Mouse (Mus musculus) ES-Bruce4 (cell line): ENCODE measurements around the gene Ubiad1. TPM values are rescaled to one million over a fixed set of nuclear protein-coding genes. Genes with fewer than 3 reads are reported as not detected.

Experiments used
- H3K27ac ChIP-seq: 2 replicates; pipeline ENCODE4 v1.5.1; 2012; ENCODE audit warnings: low read length, inconsistent platforms; ENCODE audit not compliant: insufficient read depth
- H3K27me3 ChIP-seq: 2 replicates; pipeline ENCODE4 v1.6.1; 2012; ENCODE audit warnings: mild to moderate bottlenecking, low read length, inconsistent platforms; ENCODE audit not compliant: control insufficient read depth, poor library complexity, insufficient read depth, severe bottlenecking
- H3K36me3 ChIP-seq: 2 replicates; pipeline ENCODE4 v1.6.1; 2012; ENCODE audit warnings: inconsistent platforms, mild to moderate bottlenecking, low read length, moderate library complexity; ENCODE audit not compliant: control insufficient read depth, poor library complexity, insufficient read depth, severe bottlenecking
- H3K4me1 ChIP-seq: one replicate; pipeline ENCODE4 v1.8.1; 2011; ENCODE audit warnings: low read length; ENCODE audit not compliant: control insufficient read depth, insufficient read depth
- H3K4me3 ChIP-seq: 2 replicates; pipeline ENCODE4 v1.5.1; 2011; ENCODE audit warnings: low read depth, mild to moderate bottlenecking, low read length
- H3K9ac ChIP-seq: 2 replicates; pipeline ENCODE4 v1.6.1; 2012; ENCODE audit warnings: low read depth, mild to moderate bottlenecking, inconsistent platforms; ENCODE audit not compliant: poor library complexity, severe bottlenecking
- H3K9me3 ChIP-seq: replicated peaks from 2 replicates; pipeline ENCODE4 v1.6.1; 2012; ENCODE audit warnings: mild to moderate bottlenecking, low read length, inconsistent platforms; ENCODE audit not compliant: control insufficient read depth, poor library complexity, insufficient read depth, severe bottlenecking
- CTCF ChIP-seq: IDR thresholded peaks from one replicate; pipeline ENCODE4 v1.8.1; 2011; ENCODE audit warnings: low read depth, low read length
- EP300 ChIP-seq: IDR thresholded peaks from 2 replicates; pipeline ENCODE4 v1.6.1; 2011; ENCODE audit warnings: low read depth, low read length; ENCODE audit not compliant: insufficient read depth
- POLR2A ChIP-seq: IDR thresholded peaks from one replicate; pipeline ENCODE4 v1.8.1; 2011; ENCODE audit warnings: low read length; ENCODE audit not compliant: insufficient read depth
- polyA plus RNA-seq: library from polyadenylated mRNA; stranded (reverse); fragments of >200 nt; gene quantifications from 2 replicates; pipeline ENCODE4 v1.2.4, GENCODE M21; 2011; ENCODE audit warnings: low read depth; ENCODE audit not compliant: missing spikeins, insufficient read depth, insufficient read length

Gene Ubiad1
- polyA plus RNA-seq, 1 experiment = 10.3 TPM

DNA sequence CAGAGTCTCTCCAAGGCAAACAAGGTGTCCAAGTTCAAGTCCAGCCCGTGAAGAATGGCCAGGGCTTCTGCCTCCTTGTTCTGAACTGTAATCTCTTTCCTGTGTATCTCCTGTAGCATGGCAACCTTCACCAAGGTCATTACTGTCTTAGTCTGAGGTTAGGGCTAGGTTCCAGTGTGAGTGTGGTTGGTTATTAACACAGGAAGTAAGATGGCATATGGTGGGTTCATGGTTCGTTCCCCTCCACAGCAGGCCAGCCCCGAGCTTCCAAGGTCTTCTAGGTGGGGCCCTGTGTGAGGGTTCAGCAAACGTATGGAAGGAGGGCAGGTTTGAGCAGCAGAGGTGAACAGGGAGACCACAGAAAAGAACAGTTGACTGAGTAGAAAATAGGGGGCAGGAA is 12.1 kb downstream of the Ubiad1 start:
- no peaks in the 10 kb centered on the region for H3K27me3 ChIP-seq
- H3K9ac ChIP-seq = no peak overlapping the region
- H3K4me3 ChIP-seq = no peak overlapping the region
- H3K36me3 ChIP-seq = no peaks in the 10 kb centered on the region
- TF ChIP-seq EP300 (no peak), POLR2A (no peak), CTCF (no peak)
- H3K4me1 ChIP-seq = no peaks in the 10 kb centered on the region
- H3K9me3 ChIP-seq = no peaks in the 10 kb centered on the region
- no peak overlapping the region for H3K27ac ChIP-seq

DNA sequence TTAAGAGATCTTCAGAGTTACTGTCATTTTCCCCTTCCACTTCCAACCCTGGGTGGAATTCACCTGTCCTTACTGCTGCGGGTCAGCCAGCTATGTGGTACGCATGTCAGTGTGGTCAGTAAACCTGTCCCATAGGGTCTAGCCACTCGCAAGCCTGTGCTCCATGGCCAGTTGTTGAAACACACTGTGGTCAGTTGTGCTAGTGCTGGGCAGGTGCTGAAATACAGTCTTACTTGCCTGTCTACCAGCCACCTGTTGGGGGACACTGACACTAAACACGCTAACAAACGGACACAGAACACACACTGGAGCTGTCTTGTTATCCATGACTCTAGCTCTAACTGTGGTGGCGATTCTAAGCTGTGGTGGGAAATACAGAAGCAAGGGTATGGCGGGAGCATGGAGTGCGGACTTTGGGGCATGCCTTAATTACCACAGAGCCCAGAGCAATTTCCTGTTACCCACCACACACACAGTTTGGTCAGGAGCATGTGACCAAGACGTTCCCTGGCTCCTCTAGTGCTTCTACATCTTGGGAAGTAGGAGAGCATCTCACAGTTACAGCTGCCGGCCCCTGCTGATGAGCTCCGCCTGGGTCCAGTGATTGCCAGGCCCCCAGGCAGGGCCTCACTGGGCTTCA is 13.6 kb downstream of the Ubiad1 start:
- no peaks in the 10 kb centered on the region for H3K4me1 ChIP-seq
- no peaks in the 10 kb centered on the region for H3K36me3 ChIP-seq
- no peaks in the 10 kb centered on the region for H3K9me3 ChIP-seq
- no peak overlapping the region for H3K4me3 ChIP-seq
- no peak overlapping the region for H3K9ac ChIP-seq
- TF ChIP-seq POLR2A = no peak
- no peak for TF ChIP-seq EP300
- TF ChIP-seq CTCF = no peak
- no peaks in the 10 kb centered on the region for H3K27me3 ChIP-seq
- no peak overlapping the region for H3K27ac ChIP-seq

DNA sequence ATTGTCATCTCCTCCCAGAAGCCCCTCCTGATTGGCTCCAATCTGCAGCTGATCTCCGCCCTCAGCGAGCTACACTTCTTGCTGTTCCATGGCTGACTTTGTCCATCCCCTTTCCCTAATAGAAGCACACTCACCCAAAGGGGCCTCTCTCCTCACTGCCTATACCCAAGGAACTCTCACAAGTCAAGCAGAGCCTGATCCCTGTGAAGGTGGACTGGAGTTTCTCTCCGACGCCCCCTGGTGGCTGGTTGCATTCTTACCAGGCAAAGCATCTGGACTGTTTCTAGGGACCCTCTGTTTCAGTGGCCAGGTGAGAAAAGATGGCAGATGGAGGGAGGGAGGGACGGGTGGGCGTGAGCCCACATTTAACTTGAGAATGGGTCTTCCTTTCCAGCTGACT is 14.9 kb downstream of the Ubiad1 start:
- H3K27ac ChIP-seq = no peak overlapping the region

DNA sequence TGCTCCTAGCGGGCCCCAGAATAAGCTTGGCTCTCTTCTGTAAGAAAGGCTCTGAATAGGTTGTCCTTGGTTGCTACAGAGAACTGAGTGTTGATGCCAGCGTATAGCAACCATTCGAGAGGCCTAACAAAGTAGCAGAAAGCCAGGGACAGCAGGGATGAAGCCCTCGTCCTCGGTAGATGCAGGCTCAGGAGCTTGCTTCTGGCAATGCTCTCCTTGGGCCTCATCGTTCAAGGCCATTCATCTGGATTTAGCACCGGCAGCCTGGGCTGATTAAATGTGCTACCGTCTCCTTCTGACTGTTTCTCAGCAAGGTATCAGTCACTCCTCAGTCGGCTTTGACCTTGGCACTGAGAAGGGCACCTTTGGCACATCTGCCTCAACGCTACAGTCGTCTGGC is 15.4 kb downstream of the Ubiad1 start:
- TF ChIP-seq CTCF (no peak), POLR2A (no peak), EP300 (no peak)
- H3K36me3 ChIP-seq = no peaks in the 10 kb centered on the region
- H3K4me3 ChIP-seq = no peak overlapping the region
- no peak overlapping the region for H3K27ac ChIP-seq
- no peaks in the 10 kb centered on the region for H3K27me3 ChIP-seq
- H3K9ac ChIP-seq = no peak overlapping the region
- H3K9me3 ChIP-seq = no peaks in the 10 kb centered on the region
- no peaks in the 10 kb centered on the region for H3K4me1 ChIP-seq

More for the DNA sequence above, 14.9 kb downstream of the Ubiad1 start:
- TF ChIP-seq EP300 (no peak), CTCF (peak; percentile 89)
- H3K36me3 ChIP-seq = no peaks in the 10 kb centered on the region
- no peaks in the 10 kb centered on the region for H3K9me3 ChIP-seq
- no peaks in the 10 kb centered on the region for H3K27me3 ChIP-seq
- H3K4me1 ChIP-seq = no peaks in the 10 kb centered on the region
- H3K4me3 ChIP-seq = no peak overlapping the region
- H3K9ac ChIP-seq = no peak overlapping the region

DNA sequence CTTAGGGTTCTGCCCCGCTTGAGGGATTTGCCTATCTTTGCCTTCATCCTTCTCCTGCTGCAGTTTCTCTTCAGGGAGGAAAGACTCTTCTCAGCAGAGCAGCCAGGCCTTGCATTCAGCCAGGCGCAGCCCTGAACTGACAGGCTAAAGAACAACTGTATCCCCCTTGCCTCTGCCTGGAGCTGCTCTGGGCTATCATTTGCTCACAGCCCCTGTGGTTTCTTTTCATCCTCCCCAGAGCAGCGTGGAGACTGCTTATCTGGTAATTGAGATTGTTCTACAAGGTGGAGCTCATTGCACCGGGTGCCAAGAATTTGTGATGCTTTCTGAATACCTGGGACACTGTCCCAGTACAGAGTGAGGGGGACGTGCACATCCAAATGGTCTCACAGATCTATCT is 16.0 kb downstream of the Ubiad1 start:
- H3K9ac ChIP-seq = no peak overlapping the region
- no peaks in the 10 kb centered on the region for H3K4me1 ChIP-seq
- no peaks in the 10 kb centered on the region for H3K9me3 ChIP-seq

DNA sequence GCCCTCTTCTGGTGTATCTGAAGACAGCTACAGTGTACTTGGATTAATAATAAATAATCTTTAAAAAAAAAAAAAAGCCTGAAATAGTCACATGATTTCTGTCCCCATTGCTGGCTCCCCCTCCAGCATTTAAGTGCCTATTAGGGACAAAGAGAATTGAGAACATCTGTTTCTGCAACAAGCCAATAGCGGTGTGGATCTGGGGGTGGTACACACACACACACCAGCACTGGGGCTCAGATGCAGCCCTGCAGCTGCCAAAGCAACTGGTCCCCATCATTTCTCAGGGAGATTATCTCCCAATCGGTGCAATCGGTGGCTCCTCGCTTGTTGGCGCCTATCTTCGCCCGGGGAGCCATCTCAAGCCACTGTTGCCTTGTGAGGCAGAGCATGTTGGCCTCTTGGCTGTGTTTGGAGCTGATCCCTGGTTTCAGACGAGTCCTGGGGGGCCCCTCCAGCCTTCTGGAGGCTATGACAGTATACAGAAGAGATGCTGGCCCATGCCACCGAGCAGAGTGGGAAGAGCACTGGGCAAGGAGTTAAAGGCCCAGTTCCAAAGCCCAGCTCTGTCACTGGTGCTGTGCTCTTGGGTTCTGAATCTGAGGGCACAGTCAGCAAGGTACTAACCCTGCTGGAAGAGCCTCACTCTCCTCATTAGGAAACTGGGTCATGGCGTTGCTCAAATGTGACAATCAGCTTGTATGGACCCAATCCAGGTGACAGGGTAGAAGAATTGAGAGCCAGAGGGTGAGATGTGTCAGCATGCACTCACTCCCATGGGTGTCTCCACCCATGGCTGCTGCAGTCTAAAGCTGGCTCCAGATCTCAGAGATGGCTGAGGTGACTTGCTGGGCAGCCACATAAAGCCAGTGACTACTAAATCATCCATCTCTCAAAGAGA is 17.4 kb downstream of the Ubiad1 start:
- no peak for TF ChIP-seq CTCF
- TF ChIP-seq POLR2A = no peak
- TF ChIP-seq EP300 = no peak

More for the DNA sequence above, 16.0 kb downstream of the Ubiad1 start:
- Histone ChIP-seq H3K36me3 (no peaks in the 10 kb centered on the region), H3K27me3 (no peaks in the 10 kb centered on the region), H3K4me3 (no peak overlapping the region), H3K27ac (no peak overlapping the region)
- TF ChIP-seq CTCF (no peak), EP300 (no peak), POLR2A (no peak)

More for the DNA sequence above, 17.4 kb downstream of the Ubiad1 start:
- Histone ChIP-seq H3K4me1 (no peaks in the 10 kb centered on the region), H3K36me3 (no peaks in the 10 kb centered on the region), H3K27me3 (no peaks in the 10 kb centered on the region), H3K9ac (no peak overlapping the region), H3K27ac (no peak overlapping the region), H3K9me3 (no peaks in the 10 kb centered on the region), H3K4me3 (no peak overlapping the region)
